Mouse (Mus musculus): ENCODE results near the gene Insl3.
"Not testable (repeated sequence)": the region's sequence is repeated elsewhere in the genome, so short reads cannot be mapped to it uniquely, and the experiment has no call there.

Gene Insl3

GRCm38 (mm10) chr8:71709134-71709799 is 20.3 kb downstream of the Insl3 start:
- DNase-seq (ENCODE audit: low read depth, low spot score) = no peak

- peak; percentile 86 for DNase-seq (ENCODE audit: low read depth, low spot score)
These were observed 20.9 kb downstream of the Insl3 start for GRCm38 (mm10) chr8:71709800-71710446.

GRCm38 (mm10) chr8:71711574-71711973 is 22.6 kb downstream of the Insl3 start:
- no peak for DNase-seq (ENCODE audit: low read depth, low spot score)

GRCm38 (mm10) chr8:71715531-71715930 is 26.5 kb downstream of the Insl3 start:
- no peak for DNase-seq (ENCODE audit: low read depth, low spot score)

GRCm38 (mm10) chr8:71716561-71717053 is 27.6 kb downstream of the Insl3 start:
- DNase-seq (ENCODE audit: low read depth, low spot score) = no peak

GRCm38 (mm10) chr8:71717096-71717495 is 28.1 kb downstream of the Insl3 start:
- no peak for DNase-seq (ENCODE audit: low read depth, low spot score)

- no peak for DNase-seq (ENCODE audit: low read depth, low spot score)
These were observed 29.2 kb downstream of the Insl3 start for GRCm38 (mm10) chr8:71718252-71718651.

GRCm38 (mm10) chr8:71719218-71719617 is 30.2 kb downstream of the Insl3 start:
- DNase-seq (ENCODE audit: low read depth, low spot score) = no peak

- no peak for DNase-seq (ENCODE audit: low read depth, low spot score)
These were observed 31.0 kb downstream of the Insl3 start for GRCm38 (mm10) chr8:71719928-71720457.

GRCm38 (mm10) chr8:71723047-71723551 is 34.1 kb downstream of the Insl3 start:
- peak; percentile 89 for DNase-seq (ENCODE audit: low read depth, low spot score)

GRCm38 (mm10) chr8:71724389-71724788 is 35.4 kb downstream of the Insl3 start:
- no peak for DNase-seq (ENCODE audit: low read depth, low spot score)

GRCm38 (mm10) chr8:71725122-71725924 is 36.3 kb downstream of the Insl3 start, which contains the start of gene Fcho1:
Fcho1 (minus strand) TSS chr8:71725716.
- DNase-seq (ENCODE audit: low read depth, low spot score) = peak; percentile 96

GRCm38 (mm10) chr8:71728240-71728785 is 39.3 kb downstream of the Insl3 start:
- peak; percentile 50 for DNase-seq (ENCODE audit: low read depth, low spot score)

- DNase-seq (ENCODE audit: low read depth, low spot score) = peak; percentile 82
These were observed 40.0 kb downstream of the Insl3 start for GRCm38 (mm10) chr8:71728826-71729620.

GRCm38 (mm10) chr8:71731652-71732230 is 42.7 kb downstream of the Insl3 start:
- peak; percentile 87 for DNase-seq (ENCODE audit: low read depth, low spot score)

GRCm38 (mm10) chr8:71738316-71738715 is 49.3 kb downstream of the Insl3 start:
- DNase-seq (ENCODE audit: low read depth, low spot score) = not testable (repeated sequence)

Measured in CD4-positive, CD25-positive, alpha-beta regulatory T cell, adult 2 months (primary cell).